Mouse (Mus musculus) spleen, adult 2 months (tissue): ENCODE measurements around the gene Hnrnpul1.

Experiments used
- CTCF ChIP-seq: fragments of 200-500 bp; IDR thresholded peaks from 2 replicates; pipeline ENCODE4 v1.5.1; 2011; ENCODE audit warnings: mild to moderate bottlenecking, inconsistent platforms; ENCODE audit not compliant: insufficient read depth, insufficient read length, insufficient replicate concordance; ENCODE audit errors: extremely low read depth
- POLR2A ChIP-seq: fragments of 200-500 bp; IDR thresholded peaks from 2 replicates; pipeline ENCODE4 v1.6.1; 2011; ENCODE audit warnings: low read depth, low read length, inconsistent platforms

DNA sequence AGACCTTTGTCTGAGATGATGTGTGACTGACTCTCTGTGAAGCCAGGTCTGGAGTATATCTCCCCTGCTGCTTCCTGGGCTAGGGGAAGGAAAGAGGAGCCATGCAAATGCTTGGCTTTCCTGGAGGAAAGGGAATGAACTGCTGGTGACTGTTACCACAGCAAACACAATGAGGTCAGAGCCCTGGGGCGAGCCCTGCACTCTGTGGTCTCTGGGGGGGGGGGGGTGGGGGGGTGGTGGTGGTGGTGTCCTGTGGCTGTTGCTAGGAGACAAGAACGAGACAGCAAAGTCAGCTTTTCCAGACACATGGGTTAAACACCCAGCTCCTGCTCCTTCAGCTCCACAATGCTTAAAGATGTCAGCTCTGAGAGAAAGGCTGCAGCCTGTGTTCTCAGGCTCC lies 25.2 kb downstream of the Hnrnpul1 start:
- TF ChIP-seq POLR2A (no peak), CTCF (no peak)
